Mouse (Mus musculus) heart, embryonic 15.5 days (tissue): ENCODE results near the gene Apbb2. TPM values are rescaled to one million over a fixed set of nuclear protein-coding genes. Genes with fewer than 3 reads are reported as not detected.

Experiments
- ATAC-seq: fragments of 200-750 bp; cut with Nextera tagmentation; replicated peaks from 2 replicates; pipeline ENCODE4 v1.8.0; 2017; ENCODE audit warnings: low read depth, moderate TSS enrichment; ENCODE audit not compliant: insufficient number of reproducible peaks, insufficient read depth, low FRiP score
- H3K27ac ChIP-seq: fragments of 300-500 bp; sonication (generic); 2 replicates; pipeline ENCODE4 v1.5.1; 2015; ENCODE audit warnings: mild to moderate bottlenecking, inconsistent platforms
- H3K27me3 ChIP-seq: fragments of 300-500 bp; sonication (generic); 2 replicates; pipeline ENCODE4 v1.6.1; 2015; ENCODE audit warnings: inconsistent platforms
- H3K36me3 ChIP-seq: fragments of 300-500 bp; sonication (generic); 2 replicates; pipeline ENCODE4 v1.6.1; 2015; ENCODE audit warnings: mild to moderate bottlenecking, inconsistent platforms
- H3K4me1 ChIP-seq: fragments of 300-500 bp; sonication (generic); replicated peaks from 2 replicates; pipeline ENCODE4 v1.6.1; 2015; ENCODE audit warnings: inconsistent platforms
- H3K4me2 ChIP-seq: fragments of 300-500 bp; sonication (generic); 2 replicates; pipeline ENCODE4 v1.6.1; 2015; ENCODE audit warnings: inconsistent platforms, mild to moderate bottlenecking, moderate library complexity
- H3K4me3 ChIP-seq: fragments of 300-500 bp; sonication (generic); 2 replicates; pipeline ENCODE4 v1.5.1; 2015; ENCODE audit warnings: mild to moderate bottlenecking, inconsistent platforms
- H3K9ac ChIP-seq: fragments of 300-500 bp; sonication (generic); 2 replicates; pipeline ENCODE4 v1.6.1; 2015; ENCODE audit warnings: mild to moderate bottlenecking, inconsistent platforms
- H3K9me3 ChIP-seq: fragments of 300-500 bp; sonication (generic); replicated peaks from 2 replicates; pipeline ENCODE4 v1.6.1; 2016; ENCODE audit warnings: inconsistent platforms
- WGBS: fragments of 180-500 bp; shearing (Covaris S2); methylation state at CpG from one replicate; pipeline ENCODE4 v1.1.7; 2015; ENCODE audit warnings: mixed read lengths; 5-methylcytosine and 5-hydroxymethylcytosine counted together
- polyA plus RNA-seq: library from polyadenylated mRNA; unstranded; fragments of >200 nt; fragmentation: Nextera tagmentation; extraction: Ambion mirVana; gene quantifications from 2 replicates; pipeline ENCODE4 v1.2.1, GENCODE M21; 2015

Apbb2 gene
- polyA plus RNA-seq, 1 experiment from 2014 or later, result 32.6 TPM

GRCm38 (mm10) chr5:66546969-66547511, 71.5 kb downstream of the Apbb2 start:
- 24% methylated on average over 12 of the region's 12 CpGs for WGBS
- H3K9me3 ChIP-seq, result no peaks in the 10 kb centered on the region
- no peaks in the 10 kb centered on the region; the same call in 1 of the 2 replicates for H3K36me3 ChIP-seq
- no peak overlapping the region for H3K4me3 ChIP-seq
- H3K4me1 ChIP-seq, result peaks cover 26% of the 10 kb centered on the region
- peak overlapping the region; percentile 4; the same call in 1 of the 2 replicates for H3K4me2 ChIP-seq
- H3K27me3 ChIP-seq, result no peaks in the 10 kb centered on the region
- peak overlapping the region; percentile 34 for H3K27ac ChIP-seq
- no peak overlapping the region for H3K9ac ChIP-seq
- no peak for ATAC-seq

- Histone ChIP-seq H3K4me1 (peaks cover 28% of the 10 kb centered on the region), H3K9me3 (no peaks in the 10 kb centered on the region), H3K27ac (no peak overlapping the region), H3K36me3 (no peaks in the 10 kb centered on the region; the same call in 1 of the 2 replicates), H3K4me2 (no peak overlapping the region), H3K9ac (no peak overlapping the region), H3K4me3 (no peak overlapping the region), H3K27me3 (no peaks in the 10 kb centered on the region)
- no peak for ATAC-seq
- 72% methylated on average over 10 of the region's 10 CpGs for WGBS
Measured at GRCm38 (mm10) chr5:66545573-66546141, 72.9 kb downstream of the Apbb2 start.

GRCm38 (mm10) chr5:66543761-66544160, 74.8 kb downstream of the Apbb2 start:
- H3K4me3 ChIP-seq, result no peak overlapping the region
- WGBS, result 75% methylated on average over 6 of the region's 6 CpGs
- no peak for ATAC-seq

GRCm38 (mm10) chr5:66543344-66543743, 75.2 kb downstream of the Apbb2 start:
- H3K27ac ChIP-seq, result no peak overlapping the region
- peaks cover 25% of the 10 kb centered on the region for H3K4me1 ChIP-seq
- 87% methylated on average over 6 of the region's 6 CpGs for WGBS
- no peaks in the 10 kb centered on the region; the same call in 1 of the 2 replicates for H3K36me3 ChIP-seq
- no peaks in the 10 kb centered on the region for H3K27me3 ChIP-seq
- ATAC-seq, result no peak
- no peak overlapping the region for H3K4me2 ChIP-seq
- H3K9me3 ChIP-seq, result no peaks in the 10 kb centered on the region
- no peak overlapping the region for H3K9ac ChIP-seq
- H3K4me3 ChIP-seq, result no peak overlapping the region

More at GRCm38 (mm10) chr5:66543761-66544160, 74.8 kb downstream of the Apbb2 start:
- no peaks in the 10 kb centered on the region for H3K9me3 ChIP-seq
- H3K4me1 ChIP-seq, result peaks cover 25% of the 10 kb centered on the region
- no peak overlapping the region for H3K4me2 ChIP-seq
- H3K27ac ChIP-seq, result no peak overlapping the region
- H3K27me3 ChIP-seq, result no peaks in the 10 kb centered on the region
- H3K36me3 ChIP-seq, result no peaks in the 10 kb centered on the region; the same call in 1 of the 2 replicates
- H3K9ac ChIP-seq, result no peak overlapping the region

DNA sequence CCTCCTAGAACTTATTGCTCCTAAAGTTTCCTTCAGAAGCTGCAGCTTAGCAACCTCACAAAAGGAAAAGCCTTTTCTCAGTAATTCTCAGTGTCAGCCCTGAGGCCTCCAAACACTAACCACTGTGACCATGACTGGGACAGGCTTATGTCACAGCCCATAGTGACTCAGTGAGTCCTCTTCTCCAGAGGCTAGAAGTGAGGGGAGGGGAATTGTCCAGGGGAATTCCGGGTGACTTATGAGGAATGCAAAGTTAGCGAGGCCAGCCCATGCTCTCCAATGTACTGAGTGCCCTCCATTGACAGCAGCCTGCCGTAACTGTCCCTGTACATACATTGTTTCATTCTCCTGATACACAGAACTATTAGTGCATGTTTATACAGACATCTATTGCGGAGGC, 76.1 kb downstream of the Apbb2 start:
- Histone ChIP-seq H3K4me2 (no peak overlapping the region), H3K27ac (no peak overlapping the region), H3K9me3 (no peaks in the 10 kb centered on the region), H3K9ac (no peak overlapping the region), H3K4me3 (no peak overlapping the region), H3K36me3 (no peaks in the 10 kb centered on the region; the same call in 1 of the 2 replicates), H3K27me3 (no peaks in the 10 kb centered on the region), H3K4me1 (peaks cover 24% of the 10 kb centered on the region)
- 59% methylated on average over 4 of the region's 4 CpGs for WGBS
- no peak for ATAC-seq

- no peak for ATAC-seq
- no peak overlapping the region for H3K27ac ChIP-seq
- WGBS, result 53% methylated on average over 4 of the region's 4 CpGs
- H3K36me3 ChIP-seq, result no peaks in the 10 kb centered on the region; the same call in 1 of the 2 replicates
- H3K9me3 ChIP-seq, result no peaks in the 10 kb centered on the region
- H3K4me3 ChIP-seq, result no peak overlapping the region
- no peak overlapping the region for H3K9ac ChIP-seq
- H3K4me1 ChIP-seq, result peaks cover 23% of the 10 kb centered on the region
- no peak overlapping the region for H3K4me2 ChIP-seq
- no peaks in the 10 kb centered on the region for H3K27me3 ChIP-seq
Measured at GRCm38 (mm10) chr5:66541385-66541784, 77.2 kb downstream of the Apbb2 start.

DNA sequence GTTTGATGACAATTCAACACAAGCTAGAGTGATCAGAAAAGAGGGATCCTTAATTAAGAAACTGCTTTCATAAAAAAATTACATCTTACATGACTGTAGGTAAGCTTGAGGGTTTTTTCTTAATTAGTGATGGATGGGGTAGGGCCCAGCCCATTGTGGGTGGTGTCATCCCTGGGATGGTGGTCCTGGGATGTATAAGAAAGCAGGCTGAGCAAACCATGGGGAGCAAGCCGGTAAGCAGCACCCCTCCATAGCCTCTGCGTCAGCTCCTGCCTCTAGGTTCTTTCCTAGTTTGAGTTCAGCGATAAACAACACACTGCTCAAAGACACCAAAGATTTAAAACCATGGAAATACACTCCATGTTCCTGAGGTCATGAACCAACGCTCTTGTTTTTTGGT, 78.3 kb downstream of the Apbb2 start:
- Histone ChIP-seq H3K4me1 (peaks cover 29% of the 10 kb centered on the region), H3K4me3 (no peak overlapping the region), H3K4me2 (no peak overlapping the region), H3K9ac (no peak overlapping the region), H3K27me3 (no peaks in the 10 kb centered on the region), H3K36me3 (no peaks in the 10 kb centered on the region; the same call in 1 of the 2 replicates), H3K27ac (no peak overlapping the region), H3K9me3 (no peaks in the 10 kb centered on the region)
- WGBS, result 93% methylated on average over 4 of the region's 4 CpGs
- no peak for ATAC-seq

- 56% methylated on average over 7 of the region's 7 CpGs for WGBS
- H3K27ac ChIP-seq, result no peak overlapping the region
- ATAC-seq, result no peak
- H3K4me3 ChIP-seq, result no peak overlapping the region
- H3K9me3 ChIP-seq, result no peaks in the 10 kb centered on the region
- no peak overlapping the region for H3K4me2 ChIP-seq
- no peaks in the 10 kb centered on the region for H3K27me3 ChIP-seq
- H3K9ac ChIP-seq, result no peak overlapping the region
- no peaks in the 10 kb centered on the region for H3K36me3 ChIP-seq
- H3K4me1 ChIP-seq, result peaks cover 38% of the 10 kb centered on the region
Measured at GRCm38 (mm10) chr5:66537811-66538210, 80.8 kb downstream of the Apbb2 start.

GRCm38 (mm10) chr5:66536696-66537358, 81.8 kb downstream of the Apbb2 start:
- H3K27me3 ChIP-seq, result no peaks in the 10 kb centered on the region
- no peak overlapping the region for H3K9ac ChIP-seq
- 0 out of 2 replicates have a peak overlapping the region, but pooled peaks have one; percentile 20 for H3K27ac ChIP-seq
- no peaks in the 10 kb centered on the region for H3K9me3 ChIP-seq
- no peak for ATAC-seq
- WGBS, result 32% methylated on average over 8 of the region's 8 CpGs
- no peaks in the 10 kb centered on the region for H3K36me3 ChIP-seq
- H3K4me2 ChIP-seq, result no peak overlapping the region
- peaks cover 42% of the 10 kb centered on the region for H3K4me1 ChIP-seq
- H3K4me3 ChIP-seq, result no peak overlapping the region

- no peaks in the 10 kb centered on the region for H3K27me3 ChIP-seq
- H3K4me2 ChIP-seq, result no peak overlapping the region
- H3K27ac ChIP-seq, result no peak overlapping the region
- H3K4me3 ChIP-seq, result no peak overlapping the region
- WGBS, result 62% methylated on average over 9 of the region's 9 CpGs
- no peak overlapping the region for H3K9ac ChIP-seq
- no peak for ATAC-seq
- no peaks in the 10 kb centered on the region for H3K9me3 ChIP-seq
- peaks cover 40% of the 10 kb centered on the region for H3K4me1 ChIP-seq
- no peaks in the 10 kb centered on the region for H3K36me3 ChIP-seq
Measured at GRCm38 (mm10) chr5:66535566-66536236, 82.9 kb downstream of the Apbb2 start.

DNA sequence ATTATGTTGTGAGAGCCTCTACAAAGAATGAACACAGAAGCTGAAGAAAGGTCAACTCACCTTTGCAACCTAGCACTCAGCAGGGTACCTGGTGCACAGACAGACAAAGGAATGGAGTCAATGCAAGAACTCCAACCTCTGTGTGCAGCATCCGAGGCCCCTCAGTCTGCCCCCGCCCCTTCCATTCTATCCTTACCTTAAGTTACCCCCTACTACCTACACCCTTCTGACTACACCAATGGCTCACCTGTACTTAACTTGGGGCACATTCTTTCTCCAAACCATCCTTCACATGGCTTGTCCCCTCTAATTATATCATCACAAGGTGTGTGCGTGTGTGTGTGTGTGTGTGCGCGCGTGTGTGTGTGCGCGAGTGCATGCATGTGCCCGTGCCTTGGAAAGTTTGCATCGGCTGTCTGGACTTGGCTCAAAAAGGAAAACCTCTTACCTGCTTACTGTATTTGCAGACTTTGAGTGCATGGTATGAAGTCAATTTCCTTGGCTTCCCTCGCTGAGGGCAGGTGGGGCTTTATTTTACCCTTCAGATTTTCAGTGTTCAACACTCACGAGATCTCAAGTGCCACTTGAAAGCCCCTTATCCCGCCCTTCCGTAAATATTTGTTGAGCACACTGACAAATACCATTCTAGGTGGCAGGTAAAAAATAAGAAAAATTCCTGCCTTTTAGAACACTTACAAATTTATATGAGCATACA, 84.7 kb downstream of the Apbb2 start:
- no peaks in the 10 kb centered on the region for H3K36me3 ChIP-seq
- no peak overlapping the region for H3K4me2 ChIP-seq
- 83% methylated on average over 14 of the region's 14 CpGs for WGBS
- H3K9me3 ChIP-seq, result no peaks in the 10 kb centered on the region
- H3K4me1 ChIP-seq, result peaks cover 48% of the 10 kb centered on the region
- H3K9ac ChIP-seq, result no peak overlapping the region
- ATAC-seq, result no peak
- no peaks in the 10 kb centered on the region for H3K27me3 ChIP-seq
- no peak overlapping the region for H3K27ac ChIP-seq
- H3K4me3 ChIP-seq, result no peak overlapping the region
